Mouse (Mus musculus) G1E (cell line): ENCODE data around the gene Usp29.

ENCODE experiments used
- CTCF ChIP-seq: IDR thresholded peaks from 2 replicates; pipeline ENCODE4 v1.5.1; 2012; ENCODE audit warnings: low read depth, low read length, inconsistent platforms, mixed read lengths
- GATA1 ChIP-seq: IDR thresholded peaks from 2 replicates; pipeline ENCODE4 v1.6.1; 2012; ENCODE audit warnings: borderline replicate concordance, low read length, inconsistent platforms, mixed read lengths
- GATA2 ChIP-seq: IDR thresholded peaks from 2 replicates; pipeline ENCODE4 v1.6.1; 2012; ENCODE audit warnings: low read depth, low read length, inconsistent platforms, borderline replicate concordance
- POLR2AphosphoS5 ChIP-seq: IDR thresholded peaks from 2 replicates; pipeline ENCODE4 v1.6.1; 2012; ENCODE audit warnings: low read depth, low read length, inconsistent platforms; ENCODE audit not compliant: insufficient replicate concordance
- TAL1 ChIP-seq: conservative IDR thresholded peaks from 2 replicates; pipeline ENCODE4 v1.6.1; 2012; ENCODE audit warnings: low read depth, low read length, inconsistent platforms, mixed read lengths

GRCm38 (mm10) chr7:6744281-6744904 is 14.0 kb downstream of the Usp29 start:
- TF ChIP-seq CTCF (no peak), GATA1 (no peak), TAL1 (no peak), POLR2AphosphoS5 (no peak), GATA2 (no peak)
